Mouse (Mus musculus) ES-E14 (cell line): Measurements from ENCODE around the gene Cd300ld4. TPM values are rescaled to one million over a fixed set of nuclear protein-coding genes. Genes with fewer than 3 reads are reported as not detected.
A peak's percentile ranks its signal among the peaks of the same experiment; 100 is the strongest.

Experiments used
- DNase-seq: peaks from one replicate; pipeline ENCODE4 v3.0.0-alpha.2; 2013; ENCODE audit warnings: low read depth, low spot score
- H3K27ac ChIP-seq: 2 replicates; pipeline ENCODE4 v1.5.1; 2012; ENCODE audit warnings: low read depth, mild to moderate bottlenecking, low read length, moderate library complexity, mixed read lengths; ENCODE audit not compliant: poor library complexity, insufficient read depth, severe bottlenecking
- H3K36me3 ChIP-seq: 2 replicates; pipeline ENCODE4 v1.6.1; 2012; ENCODE audit warnings: mild to moderate bottlenecking, low read length, moderate library complexity, mixed read lengths; ENCODE audit not compliant: control insufficient read depth, poor library complexity, insufficient read depth, severe bottlenecking
- H3K4me1 ChIP-seq, 2 experiments: fragments of 150-350 bp in 1 of 2; sonication (generic) in 1 of 2; 2 replicates each; pipeline ENCODE4 v1.6.1; 2012; ENCODE audit warnings: low read length in 2 of 2, mild to moderate bottlenecking in 1 of 2, mixed read lengths in 1 of 2; ENCODE audit not compliant: control insufficient read depth in 2 of 2, insufficient read depth in 2 of 2, poor library complexity in 1 of 2
- H3K4me3 ChIP-seq, 2 experiments: fragments of 150-350 bp in 1 of 2; sonication (generic) in 1 of 2; 2 replicates each; pipeline ENCODE4 v1.5.1; 2012; ENCODE audit warnings: low read length in 2 of 2, low read depth in 1 of 2, mild to moderate bottlenecking in 1 of 2, mixed read lengths in 1 of 2; ENCODE audit not compliant: insufficient read depth in 1 of 2, poor library complexity in 1 of 2, severe bottlenecking in 1 of 2
- H3K9ac ChIP-seq: 2 replicates; pipeline ENCODE4 v1.6.1; 2012; ENCODE audit warnings: low read depth, mild to moderate bottlenecking, low read length, mixed read lengths; ENCODE audit not compliant: poor library complexity, insufficient read depth, severe bottlenecking
- H3K9me3 ChIP-seq: fragments of 150-350 bp; sonication (generic); 2 replicates; pipeline ENCODE4 v1.6.1; 2012; ENCODE audit warnings: low read depth, mild to moderate bottlenecking, low read length; ENCODE audit not compliant: control insufficient read depth, insufficient read depth
- CHD2 ChIP-seq: IDR thresholded peaks from 2 replicates; pipeline ENCODE4 v1.6.1; 2014; ENCODE audit warnings: mild to moderate bottlenecking, low read depth, low read length, inconsistent platforms
- HCFC1 ChIP-seq: IDR thresholded peaks from 2 replicates; pipeline ENCODE4 v1.6.1; 2012; ENCODE audit warnings: low read length, inconsistent platforms, borderline replicate concordance; ENCODE audit not compliant: insufficient read depth
- MAFK ChIP-seq: IDR thresholded peaks from 2 replicates; pipeline ENCODE4 v1.6.1; 2014; ENCODE audit warnings: mild to moderate bottlenecking, low read depth, low read length, inconsistent platforms; ENCODE audit not compliant: insufficient read depth
- ZC3H11A ChIP-seq: IDR thresholded peaks from 2 replicates; pipeline ENCODE4 v1.6.1; 2012; ENCODE audit warnings: low read depth, mild to moderate bottlenecking, inconsistent platforms, low read length, borderline replicate concordance
- ZNF384 ChIP-seq: IDR thresholded peaks from 2 replicates; pipeline ENCODE4 v1.6.1; 2012; ENCODE audit warnings: low read depth, low read length, inconsistent platforms
- in situ Hi-C, 2 experiments: fragments of 600-800 bp; cut with MboI; formaldehyde crosslinking; loops; one replicate each; pipeline ENCODE4 v1.15.1; 2025; ENCODE audit warnings: low sequenced_read_pairs in 2 of 2, inconsistent platforms in 1 of 2; ENCODE audit not compliant: unreplicated experiment in 2 of 2
- total RNA-seq: library from RNA; depleted of rRNA; stranded (reverse); fragments of 300-350 nt; gene quantifications from 2 replicates; pipeline ENCODE4 v1.2.3, GENCODE M21; 2012

Cd300ld4 gene
- total RNA-seq, 1 experiment: not detected

DNA sequence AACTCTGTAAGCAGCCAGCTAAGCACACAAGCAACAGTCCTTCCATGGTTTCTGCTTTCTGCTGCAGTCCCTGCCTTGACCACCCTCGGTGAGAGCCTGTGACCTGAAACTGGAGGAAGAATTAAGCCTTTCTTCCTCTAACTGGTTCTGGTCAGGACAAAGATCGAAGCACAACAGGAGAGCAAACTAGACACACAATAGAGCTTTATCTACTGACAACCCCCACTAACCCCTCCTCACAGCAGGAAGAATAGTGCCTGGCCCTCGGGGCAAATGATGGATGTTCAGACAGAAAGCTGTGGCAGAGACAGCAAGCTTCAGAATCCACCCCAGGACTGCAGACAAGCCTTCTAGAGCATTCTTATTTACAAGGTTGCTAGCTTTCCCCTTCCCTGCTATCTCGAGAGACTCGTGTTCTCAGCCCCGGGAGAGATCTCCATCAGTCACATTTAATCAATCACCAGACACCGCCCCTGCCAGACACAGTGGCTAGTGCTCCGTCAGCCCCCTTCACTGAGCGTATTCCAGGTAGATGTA is 44.3 kb upstream of the Cd300ld4 start:
- in situ Hi-C loops: no loop called here
- H3K27ac ChIP-seq: peak overlapping the region; percentile 36; the same call in 1 of the 2 replicates
- H3K9me3 ChIP-seq: no peaks in the 10 kb centered on the region
- H3K36me3 ChIP-seq: no peaks in the 10 kb centered on the region
- no peak overlapping the region for H3K9ac ChIP-seq
- no peak overlapping the region for H3K4me3 ChIP-seq
- DNase-seq: peak; percentile 75
- TF ChIP-seq MAFK (no peak), ZNF384 (no peak), HCFC1 (no peak), CHD2 (no peak; the same call in 1 of the 2 replicates), ZC3H11A (no peak)
- H3K4me1 ChIP-seq: peaks cover 1 to 30% of the 10 kb centered on the region in 2 experiments; a peak in 2 of 4 replicates

DNA sequence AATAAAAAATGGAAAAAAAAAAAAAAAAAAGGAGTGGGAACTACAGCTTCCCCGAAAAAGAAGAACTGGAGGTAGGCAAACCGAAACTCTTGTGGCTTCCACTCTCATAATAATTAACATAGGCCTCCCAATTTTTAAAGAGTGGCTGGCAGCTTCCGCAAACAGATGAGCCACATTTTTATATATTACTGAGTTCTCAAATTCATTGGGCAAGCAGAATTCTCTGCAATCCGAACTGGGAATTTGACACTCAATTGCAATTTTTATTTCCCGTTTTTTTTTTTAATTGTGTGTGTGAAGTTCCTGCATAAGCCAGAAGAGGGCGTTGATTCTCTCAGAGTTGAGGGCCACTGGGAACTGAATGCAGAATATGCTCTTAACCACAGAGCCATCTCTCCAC is 40.0 kb upstream of the Cd300ld4 start:
- DNase-seq: no peak
- H3K9me3 ChIP-seq: no peaks in the 10 kb centered on the region
- TF ChIP-seq MAFK (no peak), HCFC1 (no peak), ZC3H11A (no peak), CHD2 (no peak), ZNF384 (peak; percentile 84)

DNA sequence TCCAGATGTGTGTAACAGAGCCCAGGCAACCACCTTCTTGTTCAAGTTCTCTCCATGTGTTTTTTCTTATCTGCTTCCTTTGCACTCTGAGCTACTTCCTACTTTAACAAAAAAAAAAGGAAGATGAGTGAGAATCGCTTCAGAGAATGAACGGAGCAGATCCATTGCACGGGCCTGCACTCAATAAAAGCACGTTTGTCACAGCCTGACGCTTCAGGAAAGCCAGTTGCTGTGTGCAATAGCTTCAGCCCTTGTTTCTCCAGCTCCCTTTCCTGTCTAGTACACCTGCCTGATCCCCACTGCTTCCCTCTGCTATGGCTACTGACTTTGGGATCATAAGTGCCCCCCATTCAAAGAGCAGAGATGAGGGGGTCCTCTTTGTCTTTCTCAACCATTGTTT is 35.3 kb upstream of the Cd300ld4 start, which contains the start of gene Cd300e:
Gene Cd300e (minus strand): TSS at position 101 of the 400 bp plus-strand sequence.
- Histone ChIP-seq H3K4me3 (no peak within 1 kb of the TSS), H3K9me3 (no peaks in the 10 kb centered on the region), H3K36me3 (no peaks in the 10 kb centered on the region), H3K4me1 (peaks cover 0 to 3% of the 10 kb centered on the region in 2 experiments; a peak in 1 of 4 replicates), H3K9ac (no peak within 1 kb of the TSS), H3K27ac (no peak within 1 kb of the TSS)
- no peak for DNase-seq
- no peak for TF ChIP-seq MAFK
- no peak for TF ChIP-seq ZC3H11A
- no peak for TF ChIP-seq CHD2
- no peak for TF ChIP-seq HCFC1
- no peak for TF ChIP-seq ZNF384
- in situ Hi-C loops: no loop called here

More for the DNA sequence above, 40.0 kb upstream of the Cd300ld4 start:
- Histone ChIP-seq H3K4me3 (no peak overlapping the region), H3K36me3 (no peaks in the 10 kb centered on the region), H3K4me1 (peaks cover under 1 to 22% of the 10 kb centered on the region in 2 experiments; a peak in 2 of 4 replicates), H3K9ac (no peak overlapping the region), H3K27ac (no peak overlapping the region)
- in situ Hi-C loops: no loop called here

DNA sequence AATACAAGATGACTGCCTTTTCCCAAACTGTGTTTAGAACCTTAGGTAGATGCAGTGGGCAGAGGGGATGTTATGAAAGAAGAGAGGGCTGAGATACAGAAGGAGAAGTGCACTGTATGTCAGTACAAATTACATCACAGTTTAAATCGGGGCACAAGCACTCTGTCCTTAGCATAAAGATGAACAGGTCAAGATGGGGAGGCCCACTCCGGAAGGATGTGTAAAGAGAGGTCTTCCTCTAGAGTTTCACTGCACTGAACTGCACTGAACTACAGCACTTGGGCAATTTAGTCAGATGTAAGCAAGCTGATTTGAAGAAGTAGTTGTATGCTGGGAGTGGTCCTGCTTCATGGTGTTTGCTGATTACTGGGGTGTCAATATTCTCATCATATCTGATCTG is 33.0 kb upstream of the Cd300ld4 start:
- Histone ChIP-seq H3K4me1 (peaks cover 0 to 3% of the 10 kb centered on the region in 2 experiments; a peak in 1 of 4 replicates), H3K27ac (no peak overlapping the region), H3K9me3 (no peaks in the 10 kb centered on the region), H3K9ac (no peak overlapping the region), H3K36me3 (no peaks in the 10 kb centered on the region), H3K4me3 (no peak overlapping the region)
- no peak for TF ChIP-seq ZNF384
- TF ChIP-seq MAFK: no peak
- TF ChIP-seq HCFC1: no peak
- no peak for TF ChIP-seq ZC3H11A
- TF ChIP-seq CHD2: no peak
- no peak for DNase-seq
- in situ Hi-C loops: no loop called here
